Mouse (Mus musculus) lung, adult 2 months (tissue): Measurements from ENCODE around the gene Cd101.

Experiments used
- CTCF ChIP-seq: fragments of 200-500 bp; IDR thresholded peaks from 2 replicates; pipeline ENCODE4 v1.5.1; 2011; ENCODE audit warnings: mild to moderate bottlenecking, low read length, control low read depth; ENCODE audit not compliant: insufficient read depth
- POLR2A ChIP-seq: fragments of 200-500 bp; IDR thresholded peaks from 2 replicates; pipeline ENCODE4 v1.6.1; 2011; ENCODE audit warnings: low read depth, mild to moderate bottlenecking, control low read depth, low read length, borderline replicate concordance; ENCODE audit errors: extremely low read depth

GRCm38 (mm10) chr3:101015254-101015653 lies 14.1 kb downstream of the Cd101 start:
- TF ChIP-seq CTCF = no peak
- TF ChIP-seq POLR2A = no peak
